ENCODE assay signal across 26 mouse cellular contexts in genomic region chr9:55250595-55251247, GRCm38 (mm10). TPM values are rescaled to one million over a fixed set of nuclear protein-coding genes. Genes with fewer than 3 reads are reported as not detected.
DNase-seq lines count a peak whose midpoint lies in the region; ATAC-seq and TF ChIP-seq lines count a peak whose summit lies in the region.
"Had no signal": no experiment of that assay in that cellular context is flagged by ENCODE, and none has a peak within 500 bp of the region (broad histone marks: within the 10 kb centered on the region; RNA-seq: fewer than 3 reads in every experiment).

No protein-coding gene starts in this region.

- H3K4me1 ChIP-seq in intestine, embryonic 15.5 days (replicated peaks) = no peaks in the 10 kb centered on the region
- H3K4me1 ChIP-seq in stomach, postnatal 0 days (replicated peaks; ENCODE audit: control insufficient read depth, insufficient read depth) = no peaks in the 10 kb centered on the region
- H3K4me1 ChIP-seq: embryonic facial prominence, embryonic 15.5 days; hindbrain, embryonic 10.5 days; hindbrain, embryonic 15.5 days; limb, embryonic 13.5 days had no signal

- no peaks in the 10 kb centered on the region for H3K9me3 ChIP-seq in intestine, embryonic 15.5 days
- no peaks in the 10 kb centered on the region for H3K9me3 ChIP-seq in stomach, postnatal 0 days (ENCODE audit: control insufficient read depth, low read length)
- H3K9me3 ChIP-seq: embryonic facial prominence, embryonic 15.5 days; G1E; hindbrain, embryonic 10.5 days; hindbrain, embryonic 15.5 days; limb, embryonic 13.5 days had no signal

- H3K27me3 ChIP-seq in intestine, embryonic 15.5 days (replicated peaks) = no peaks in the 10 kb centered on the region
- no peaks in the 10 kb centered on the region for H3K27me3 ChIP-seq in stomach, postnatal 0 days (ENCODE audit: control insufficient read depth, insufficient read depth, low read length)
- H3K27me3 ChIP-seq: embryonic facial prominence, embryonic 15.5 days; hindbrain, embryonic 15.5 days; limb, embryonic 13.5 days had no signal

- peak; percentile 49 for DNase-seq in kidney, adult 11 months
- DNase-seq in kidney, postnatal 10 days = no peak
- peak; percentile 43 to 45 for DNase-seq in kidney, postnatal 36 days
- no peak for DNase-seq in kidney, postnatal 4 days
- DNase-seq in stomach, postnatal 0 days (ENCODE audit: low spot score) = peak; percentile 23
- no peak for DNase-seq in gastrocnemius, postnatal 4 days (ENCODE audit: low spot score in 2 of 2)
- DNase-seq: adrenal gland, postnatal 25 days; cerebellum, adult 18-20 months; cerebellum, postnatal 10 days; gastrocnemius, postnatal 10 days; heart, postnatal 14 days; lung, embryonic 14.5 days; lung, postnatal 14 days; midbrain, embryonic 14.5 days had no signal

- no peaks in the 10 kb centered on the region for H3K36me3 ChIP-seq in intestine, embryonic 15.5 days
- H3K36me3 ChIP-seq in stomach, postnatal 0 days (ENCODE audit: control insufficient read depth, insufficient read depth, low read length) = no peaks in the 10 kb centered on the region
- H3K36me3 ChIP-seq: embryonic facial prominence, embryonic 15.5 days; G1E; hindbrain, embryonic 10.5 days; hindbrain, embryonic 15.5 days; limb, embryonic 13.5 days had no signal

- no peak for TF ChIP-seq CTCF in stomach, postnatal 0 days (IDR thresholded peaks at IDR 0.05; ENCODE audit: low read depth)

- ATAC-seq in intestine, embryonic 15.5 days = peak; percentile 93
- ATAC-seq in stomach, postnatal 0 days (ENCODE audit: low FRiP score, low TSS enrichment) = peak; percentile 81
- no peak for ATAC-seq in frontal cortex, adult (ENCODE audit: low TSS enrichment)
- ATAC-seq: forebrain, embryonic 16.5 days; inflammation-experienced regulatory T-cells, adult 6 months had no signal

- WGBS in intestine, embryonic 15.5 days = 68% methylated on average over 6 of the region's 6 CpGs
- WGBS in stomach, postnatal 0 days = 68% methylated on average over 6 of the region's 6 CpGs

- H3K4me3 ChIP-seq in intestine, embryonic 15.5 days (replicated peaks) = no peak overlapping the region
- H3K4me3 ChIP-seq in stomach, postnatal 0 days (ENCODE audit: low read depth, low read length) = no peak overlapping the region
- H3K4me3 ChIP-seq: embryonic facial prominence, embryonic 15.5 days; hindbrain, embryonic 10.5 days; hindbrain, embryonic 15.5 days; layer of hippocampus, adult 2 months; left cerebral cortex, adult 2 months; limb, embryonic 13.5 days had no signal

- no peak overlapping the region for H3K9ac ChIP-seq in intestine, embryonic 15.5 days
- no peak overlapping the region for H3K9ac ChIP-seq in stomach, postnatal 0 days (ENCODE audit: low read length)
- H3K9ac ChIP-seq: embryonic facial prominence, embryonic 15.5 days; hindbrain, embryonic 15.5 days; limb, embryonic 13.5 days; liver, embryonic 14.5 days; lung, embryonic 14.5 days had no signal

- no peak overlapping the region for H3K4me2 ChIP-seq in intestine, embryonic 15.5 days (replicated peaks)
- no peak overlapping the region for H3K4me2 ChIP-seq in stomach, postnatal 0 days (replicated peaks; ENCODE audit: low read depth)
- H3K4me2 ChIP-seq: embryonic facial prominence, embryonic 15.5 days; hindbrain, embryonic 15.5 days; limb, embryonic 13.5 days; lung, embryonic 14.5 days had no signal

- TF ChIP-seq EP300 in stomach, postnatal 0 days (optimal IDR thresholded peaks at IDR 0.05) = no peak

- H3K27ac ChIP-seq in intestine, embryonic 15.5 days = peak overlapping the region; percentile 40
- H3K27ac ChIP-seq in stomach, postnatal 0 days (replicated peaks) = no peak overlapping the region
- H3K27ac ChIP-seq: embryonic facial prominence, embryonic 15.5 days; hindbrain, embryonic 10.5 days; hindbrain, embryonic 15.5 days; layer of hippocampus, adult 2 months; left cerebral cortex, adult 2 months; limb, embryonic 13.5 days; liver, embryonic 14.5 days had no signal

RNA-seq across cellular contexts. Expression of gene Fbxo22, which starts 42.0 kb away (rescaled TPM):
- 55.8 and 56.8 TPM in 2 replicates for polyA plus RNA-seq in intestine, embryonic 15.5 days (2015; fragmentation: Nextera tagmentation; extraction: Ambion mirVana)
- 29.8 and 30.0 TPM in 2 replicates for polyA plus RNA-seq in stomach, postnatal 0 days (2015; fragmentation: Nextera tagmentation; extraction: Ambion mirVana)
- total RNA-seq in gastrocnemius, postnatal 4 days (2021) = 10 to 100 TPM; 21.0 to 23.9 TPM

Comparison
In these comparisons a context has a peak if more than half of its experiments do, and no peak if none do; other contexts are left out.
1. DNase-seq: peak in kidney, adult 11 months (single experiment), kidney, postnatal 36 days (2 of 2) and stomach, postnatal 0 days (single experiment); none in kidney, postnatal 10 days (single experiment), kidney, postnatal 4 days (0 of 2) and gastrocnemius, postnatal 4 days (0 of 2).